Mouse (Mus musculus) liver, postnatal 0 days (tissue): ENCODE data around the gene Rps26.
"Not testable (repeated sequence)": the region's sequence is repeated elsewhere in the genome, so short reads cannot be mapped to it uniquely, and the experiment has no call there.

Source experiments
- CTCF ChIP-seq: sonication (generic); IDR thresholded peaks from 2 replicates; pipeline ENCODE4 v1.5.1; 2016; ENCODE audit warnings: antibody characterized with exemption, low read depth
- EP300 ChIP-seq: IDR thresholded peaks from 2 replicates; pipeline ENCODE4 v1.6.1; 2016; ENCODE audit warnings: antibody characterized with exemption, low read depth, mild to moderate bottlenecking

DNA sequence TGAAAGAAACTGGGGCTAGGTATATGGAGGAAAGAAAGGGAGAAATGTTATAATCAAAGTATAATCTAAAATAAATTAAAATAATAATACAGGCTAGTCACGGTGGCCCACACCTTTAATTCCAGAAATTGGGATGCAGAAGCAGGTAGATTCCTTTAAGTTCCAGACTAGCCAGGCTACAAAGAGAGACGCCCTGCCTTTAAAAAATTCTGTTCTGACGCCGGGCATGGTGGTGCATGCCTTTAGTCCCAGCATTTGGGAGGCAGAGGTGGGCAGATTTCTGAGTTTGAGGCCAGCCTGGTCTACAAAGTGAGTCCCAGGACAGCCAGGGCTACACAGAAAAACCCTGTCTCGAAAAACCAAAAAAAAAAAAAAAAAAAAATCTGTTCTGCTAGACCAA lies 3.8 kb upstream of the Rps26 start:
- TF ChIP-seq CTCF, EP300: not testable (repeated sequence)
